Mouse (Mus musculus) liver, embryonic 14.5 days (tissue): ENCODE data around the gene Chd8.

ENCODE experiments used
- CTCF ChIP-seq: IDR thresholded peaks from 2 replicates; pipeline ENCODE4 v1.5.1; 2016; ENCODE audit warnings: antibody characterized with exemption, low read depth, control low read depth
- EP300 ChIP-seq: IDR thresholded peaks from 2 replicates; pipeline ENCODE4 v1.6.1; 2016; ENCODE audit warnings: antibody characterized with exemption, low read depth

GRCm38 (mm10) chr14:52197156-52197878 lies 60.3 kb downstream of the Chd8 start, which contains the start of gene Supt16:
- TF ChIP-seq CTCF (no peak), EP300 (peak; percentile 51)
